Mouse (Mus musculus) layer of hippocampus, adult 6 months (tissue): ENCODE results near the gene Olfr1122. TPM values are rescaled to one million over a fixed set of nuclear protein-coding genes. Genes with fewer than 3 reads are reported as not detected.

Source experiments
- long read RNA-seq, 2 experiments: library from polyadenylated mRNA; unstranded; transcript quantifications; one replicate each; pipeline ENCODE4 v2.0.0; 2019 to 2020
- polyA plus RNA-seq: library from polyadenylated mRNA; unstranded; fragments of <200 nt; fragmentation: Nextera tagmentation; gene quantifications from 2 replicates; pipeline ENCODE4 v1.2.3, GENCODE M21; 2021

The Olfr1122 gene
- not detected in 2 replicates for polyA plus RNA-seq
- long read RNA-seq, experiment 1: 0 reads
- long read RNA-seq, experiment 2: 0 reads

DNA sequence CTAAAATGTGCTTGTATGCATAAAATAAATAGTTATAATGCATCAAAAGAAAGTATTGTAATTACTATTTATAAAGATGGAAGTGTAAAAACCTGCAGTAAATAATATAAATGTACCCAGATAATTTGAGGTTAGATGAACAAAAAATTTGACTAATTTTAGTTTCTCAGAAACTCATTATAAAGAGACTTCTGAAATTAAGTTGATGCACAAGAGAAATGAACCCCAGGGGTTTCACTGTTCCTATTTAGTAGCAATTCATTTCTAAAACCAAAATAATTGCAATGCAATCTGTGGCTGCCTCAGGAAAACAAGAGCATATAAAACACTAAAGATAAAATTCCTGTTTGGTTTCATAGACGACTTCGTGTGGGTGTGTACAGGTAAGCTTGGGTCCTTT is at the start of gene Olfr1122:
Gene Olfr1122, plus strand, starts transcription at position 301 of the 400 bp plus-strand sequence.

DNA sequence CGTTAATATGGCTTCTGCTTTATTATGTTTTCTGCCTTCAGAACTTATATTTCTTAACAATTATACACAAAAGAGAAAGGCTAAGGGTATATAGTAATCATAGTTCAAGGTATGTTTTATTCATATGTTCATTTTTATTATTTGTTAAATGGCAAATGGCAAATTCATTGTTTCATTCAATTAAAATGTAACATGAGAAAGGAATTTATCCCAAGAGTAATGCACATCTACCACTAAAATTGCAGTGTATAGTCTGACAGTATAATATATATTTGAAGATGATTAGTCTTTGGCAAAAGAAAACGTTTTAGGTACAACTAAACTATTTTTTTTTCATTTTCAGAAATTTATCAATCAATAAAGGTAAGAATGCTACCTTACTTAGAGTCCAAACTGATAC is 31.1 kb upstream of the Olfr1122 start, which contains the start of gene Olfr1120:
Gene Olfr1120, plus strand, starts transcription at position 301 of the 400 bp plus-strand sequence.

DNA sequence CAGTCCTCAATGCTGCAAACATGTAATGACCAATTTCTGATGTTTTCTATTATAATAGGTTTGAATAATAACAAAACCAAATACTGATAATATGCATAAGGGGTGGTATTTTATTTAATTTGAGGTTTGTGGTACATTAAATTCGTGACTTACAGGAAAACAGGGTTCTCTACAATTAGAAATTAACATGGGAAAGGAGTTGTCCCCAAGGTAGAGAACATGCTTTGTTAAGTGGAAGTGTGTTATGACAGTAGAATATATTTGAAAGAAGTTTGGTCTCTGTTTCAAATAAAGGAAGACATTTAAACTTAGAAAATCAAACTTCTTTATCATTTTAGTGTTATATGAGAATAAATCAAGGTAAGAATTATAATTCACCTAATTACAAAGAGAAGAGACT is 16.1 kb upstream of the Olfr1122 start, which contains the start of gene Olfr1121:
Gene Olfr1121, plus strand, starts transcription at position 301 of the 400 bp plus-strand sequence.

GRCm38 (mm10) chr2:87416335-87416734 is 30.7 kb downstream of the Olfr1122 start, which contains the start of gene Olfr1123:
Gene Olfr1123 (plus strand): TSS chr2:87416635.

DNA sequence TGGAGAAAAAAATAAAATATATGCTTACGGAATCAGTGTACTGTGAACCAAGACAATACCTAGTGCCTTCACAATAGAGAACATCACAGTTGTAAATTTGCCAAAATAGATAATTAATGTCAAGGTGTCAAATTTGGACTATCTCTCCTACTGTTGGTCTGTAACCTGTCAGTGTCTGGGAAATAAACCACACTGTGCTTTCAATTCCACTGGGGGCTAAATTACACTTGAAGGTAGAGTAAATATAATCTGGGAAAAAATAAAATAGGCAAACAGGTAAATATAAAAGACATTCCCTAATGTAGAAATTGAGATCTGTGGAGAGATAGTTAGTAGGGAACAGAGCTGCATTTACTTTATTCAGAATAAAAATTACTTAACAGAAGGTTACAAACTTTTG is 44.3 kb downstream of the Olfr1122 start, which contains the start of gene Olfr1124:
Gene Olfr1124, plus strand, starts transcription at position 301 of the 400 bp plus-strand sequence.

Other genes with a start within 250 kb of the Olfr1122 start
- not detected in 2 replicates for gene Olfr1110, start 245.5 kb upstream of the Olfr1122 start, polyA plus RNA-seq
- gene Olfr1111, start 233.2 kb upstream of the Olfr1122 start, polyA plus RNA-seq: not detected in 2 replicates
- not detected in 2 replicates for gene Olfr1112, start 198.1 kb upstream of the Olfr1122 start, polyA plus RNA-seq
- not detected in 2 replicates for gene Olfr1113, start 176.9 kb upstream of the Olfr1122 start, polyA plus RNA-seq
- gene Olfr1115, start 137.8 kb upstream of the Olfr1122 start, polyA plus RNA-seq: not detected in 2 replicates
- gene Olfr1116, start 118.3 kb upstream of the Olfr1122 start, polyA plus RNA-seq: not detected in 2 replicates
- gene Olfr1118, start 78.3 kb upstream of the Olfr1122 start, polyA plus RNA-seq: not detected in 2 replicates
- gene Olfr1120, start 31.0 kb upstream of the Olfr1122 start, polyA plus RNA-seq: not detected in 2 replicates
- gene Olfr1121, start 16.0 kb upstream of the Olfr1122 start, polyA plus RNA-seq: not detected in 2 replicates
- gene Olfr1123, start 30.8 kb downstream of the Olfr1122 start, polyA plus RNA-seq: not detected in 2 replicates
- gene Olfr1124, start 44.4 kb downstream of the Olfr1122 start, polyA plus RNA-seq: 0.09 and 0.18 TPM in 2 replicates
- not detected in 2 replicates for gene Olfr1126, start 68.1 kb downstream of the Olfr1122 start, polyA plus RNA-seq
- not detected in 2 replicates for gene Pramel7, start 111.2 kb downstream of the Olfr1122 start, polyA plus RNA-seq
- not detected in 2 replicates for gene Pramel6, start 120.7 kb downstream of the Olfr1122 start, polyA plus RNA-seq
- not detected in 2 replicates for gene Olfr153, start 145.9 kb downstream of the Olfr1122 start, polyA plus RNA-seq
- not detected in 2 replicates for gene Olfr1128, start 159.7 kb downstream of the Olfr1122 start, polyA plus RNA-seq
- gene Olfr1129, start 188.1 kb downstream of the Olfr1122 start, polyA plus RNA-seq: not detected in 2 replicates
- gene Olfr1130, start 220.4 kb downstream of the Olfr1122 start, polyA plus RNA-seq: not detected in 2 replicates
- not detected in 2 replicates for gene Olfr1131, start 241.3 kb downstream of the Olfr1122 start, polyA plus RNA-seq